Mouse (Mus musculus): Measurements from ENCODE around the gene Galnt13. TPM values are rescaled to one million over a fixed set of nuclear protein-coding genes. Genes with fewer than 3 reads are reported as not detected.

Gene Galnt13
- polyA plus RNA-seq, 1 experiment from 2014 or later = 1.6 TPM

- Histone ChIP-seq H3K27ac (replicated peaks; ENCODE audit: low read depth, low read length) (no peak overlapping the region), H3K9me3 (ENCODE audit: control insufficient read depth, low read length) (no peaks in the 10 kb centered on the region), H3K27me3 (replicated peaks; ENCODE audit: control insufficient read depth, insufficient read depth, low read length) (no peaks in the 10 kb centered on the region), H3K4me2 (ENCODE audit: low read depth, low read length) (no peak overlapping the region), H3K4me1 (ENCODE audit: control insufficient read depth, insufficient read depth, low read length) (no peaks in the 10 kb centered on the region), H3K4me3 (ENCODE audit: low read depth, low read length) (no peak overlapping the region), H3K36me3 (ENCODE audit: control insufficient read depth, insufficient read depth, low read length) (no peaks in the 10 kb centered on the region), H3K9ac (ENCODE audit: low read depth, low read length) (no peak overlapping the region)
- WGBS = 95% methylated on average over 5 of the region's 5 CpGs
- ATAC-seq (ENCODE audit: low read depth) = no peak
- DNase-seq (ENCODE audit: low spot score) = no peak
These were observed 667.4 kb downstream of the Galnt13 start for GRCm38 (mm10) chr2:55103521-55103920.

- Histone ChIP-seq H3K9ac (ENCODE audit: low read depth, low read length) (no peak overlapping the region), H3K36me3 (ENCODE audit: control insufficient read depth, insufficient read depth, low read length) (no peaks in the 10 kb centered on the region), H3K4me1 (ENCODE audit: control insufficient read depth, insufficient read depth, low read length) (no peaks in the 10 kb centered on the region), H3K4me2 (ENCODE audit: low read depth, low read length) (no peak overlapping the region), H3K4me3 (ENCODE audit: low read depth, low read length) (no peak overlapping the region), H3K27me3 (replicated peaks; ENCODE audit: control insufficient read depth, insufficient read depth, low read length) (no peaks in the 10 kb centered on the region), H3K27ac (replicated peaks; ENCODE audit: low read depth, low read length) (no peak overlapping the region), H3K9me3 (ENCODE audit: control insufficient read depth, low read length) (no peaks in the 10 kb centered on the region)
- 63% methylated on average over 3 of the region's 3 CpGs for WGBS
- no peak for ATAC-seq (ENCODE audit: low read depth)
- DNase-seq (ENCODE audit: low spot score) = no peak
These were observed 671.7 kb downstream of the Galnt13 start for GRCm38 (mm10) chr2:55107828-55108227.

- Histone ChIP-seq H3K27ac (replicated peaks; ENCODE audit: low read depth, low read length) (no peak overlapping the region), H3K9ac (ENCODE audit: low read depth, low read length) (no peak overlapping the region), H3K4me3 (ENCODE audit: low read depth, low read length) (no peak overlapping the region), H3K36me3 (ENCODE audit: control insufficient read depth, insufficient read depth, low read length) (no peaks in the 10 kb centered on the region), H3K4me2 (ENCODE audit: low read depth, low read length) (no peak overlapping the region), H3K4me1 (ENCODE audit: control insufficient read depth, insufficient read depth, low read length) (no peaks in the 10 kb centered on the region), H3K9me3 (ENCODE audit: control insufficient read depth, low read length) (no peaks in the 10 kb centered on the region), H3K27me3 (replicated peaks; ENCODE audit: control insufficient read depth, insufficient read depth, low read length) (no peaks in the 10 kb centered on the region)
- ATAC-seq (ENCODE audit: low read depth) (no peak), DNase-seq (ENCODE audit: low spot score) (no peak)
These were observed 717.0 kb downstream of the Galnt13 start for GRCm38 (mm10) chr2:55153089-55153488.

GRCm38 (mm10) chr2:55164781-55165180, 728.7 kb downstream of the Galnt13 start:
- H3K36me3 ChIP-seq (ENCODE audit: control insufficient read depth, insufficient read depth, low read length) = no peaks in the 10 kb centered on the region
- no peak overlapping the region for H3K4me3 ChIP-seq (ENCODE audit: low read depth, low read length)
- no peak overlapping the region for H3K9ac ChIP-seq (ENCODE audit: low read depth, low read length)
- H3K9me3 ChIP-seq (ENCODE audit: control insufficient read depth, low read length) = no peaks in the 10 kb centered on the region
- H3K27ac ChIP-seq (replicated peaks; ENCODE audit: low read depth, low read length) = no peak overlapping the region
- no peaks in the 10 kb centered on the region for H3K27me3 ChIP-seq (replicated peaks; ENCODE audit: control insufficient read depth, insufficient read depth, low read length)
- 68% methylated on average over 3 of the region's 3 CpGs for WGBS
- H3K4me1 ChIP-seq (ENCODE audit: control insufficient read depth, insufficient read depth, low read length) = no peaks in the 10 kb centered on the region
- no peak overlapping the region for H3K4me2 ChIP-seq (ENCODE audit: low read depth, low read length)
- ATAC-seq (ENCODE audit: low read depth) (no peak), DNase-seq (ENCODE audit: low spot score) (no peak)
